Comparison of ENCODE assay signal across 12 mouse cellular contexts in the genomic region with DNA sequence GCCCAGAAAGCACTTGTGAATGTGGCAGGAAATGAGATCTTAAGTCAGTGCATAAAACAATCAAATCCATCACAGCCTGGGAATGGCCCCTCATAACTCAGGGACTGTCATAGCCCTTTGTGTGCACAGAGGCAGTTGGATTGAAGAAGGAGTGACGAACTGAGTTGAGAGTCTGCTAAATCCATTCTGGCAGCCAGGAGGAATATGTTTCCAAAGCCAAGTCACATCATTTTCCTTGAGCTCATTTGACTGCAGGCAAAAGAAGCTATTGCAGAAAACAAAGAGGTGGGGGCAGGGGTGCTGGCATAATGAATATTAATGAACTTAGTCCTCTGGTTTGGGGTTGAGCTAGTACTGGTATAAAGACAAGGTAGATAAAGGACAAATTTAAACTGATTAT.
DNase-seq lines count a peak whose midpoint lies in the region; ATAC-seq and TF ChIP-seq lines count a peak whose summit lies in the region.
"Had no signal": no experiment of that assay in that cellular context is flagged by ENCODE, and none has a peak within 500 bp of the region (broad histone marks: within the 10 kb centered on the region; RNA-seq: fewer than 3 reads in every experiment).

No protein-coding gene starts in this region.

- H3K4me3 ChIP-seq in kidney, adult 2 months (ENCODE audit: insufficient read depth, low read depth, low read length) = no peak overlapping the region
- H3K4me3 ChIP-seq in intestine, embryonic 15.5 days (replicated peaks) = no peak overlapping the region
- H3K4me3 ChIP-seq: liver, embryonic 13.5 days; midbrain, embryonic 12.5 days had no signal

- H3K4me2 ChIP-seq in intestine, embryonic 15.5 days (replicated peaks) = no peak overlapping the region
- H3K4me2 ChIP-seq: liver, embryonic 13.5 days; midbrain, embryonic 12.5 days had no signal

- DNase-seq in embryo, embryonic 10 days (ENCODE audit: low spot score) = peak; percentile 38
- DNase-seq in embryo, embryonic 9.5 days (ENCODE audit: extremely low spot score) = no peak
- peak; percentile 8 for DNase-seq in kidney, postnatal 14 days
- DNase-seq in kidney, adult 2 months = no peak
- DNase-seq in embryo, embryonic 11 days = peak; percentile 50
- DNase-seq in hindlimb bud, embryonic 11.5 days (ENCODE audit: extremely low spot score, low read depth, low spot score) = peak; percentile 88
- no peak for DNase-seq in Muller cell, postnatal 12 days (ENCODE audit: inconsistent ontology term)
- DNase-seq: liver, embryonic 13.5 days had no signal

- no peak for TF ChIP-seq CTCF in kidney, adult 2 months (conservative IDR thresholded peaks at IDR 0.05; ENCODE audit: insufficient read depth, insufficient read length, low read depth, low read length)

- no peaks in the 10 kb centered on the region for H3K36me3 ChIP-seq in kidney, adult 2 months (ENCODE audit: control insufficient read depth, insufficient read depth, low read length)
- no peaks in the 10 kb centered on the region for H3K36me3 ChIP-seq in intestine, embryonic 15.5 days
- H3K36me3 ChIP-seq: G1E; liver, embryonic 13.5 days; midbrain, embryonic 12.5 days had no signal

- no peaks in the 10 kb centered on the region for H3K27me3 ChIP-seq in kidney, adult 2 months (replicated peaks; ENCODE audit: control insufficient read depth, insufficient read depth, low read length)
- H3K27me3 ChIP-seq in intestine, embryonic 15.5 days (replicated peaks) = no peaks in the 10 kb centered on the region
- H3K27me3 ChIP-seq: liver, embryonic 13.5 days; midbrain, embryonic 12.5 days had no signal

- 17% methylated on average over 1 of the region's 1 CpGs for WGBS in kidney, adult 2 months
- WGBS in intestine, embryonic 15.5 days = 0% methylated on average over 1 of the region's 1 CpGs

- ATAC-seq in intestine, embryonic 15.5 days = no peak
- ATAC-seq: activated CD4-positive, CD25-positive, alpha-beta regulatory T cell, adult 4 months had no signal

- H3K9ac ChIP-seq in intestine, embryonic 15.5 days = no peak overlapping the region
- H3K9ac ChIP-seq: liver, embryonic 13.5 days; midbrain, embryonic 12.5 days had no signal

- TF ChIP-seq POLR2A in kidney, adult 2 months (IDR thresholded peaks at IDR 0.05; ENCODE audit: low read depth, low read length) = no peak

- no peaks in the 10 kb centered on the region for H3K9me3 ChIP-seq in intestine, embryonic 15.5 days
- H3K9me3 ChIP-seq: liver, embryonic 13.5 days; midbrain, embryonic 12.5 days had no signal

- H3K4me1 ChIP-seq in kidney, adult 2 months (ENCODE audit: control insufficient read depth, insufficient read depth, low read length) = no peaks in the 10 kb centered on the region; the same call in 1 of the 2 replicates
- H3K4me1 ChIP-seq in intestine, embryonic 15.5 days (replicated peaks) = no peaks in the 10 kb centered on the region
- H3K4me1 ChIP-seq: liver, embryonic 13.5 days had no signal

- H3K27ac ChIP-seq in kidney, adult 2 months (ENCODE audit: insufficient read depth, low read depth, low read length) = no peak overlapping the region
- no peak overlapping the region for H3K27ac ChIP-seq in intestine, embryonic 15.5 days
- H3K27ac ChIP-seq: liver, embryonic 13.5 days; midbrain, embryonic 12.5 days had no signal

Comparison
In these comparisons a context has a peak if more than half of its experiments do, and no peak if none do; other contexts are left out.
1. DNase-seq: peak in embryo, embryonic 10 days (single experiment), kidney, postnatal 14 days (single experiment), embryo, embryonic 11 days (single experiment) and hindlimb bud, embryonic 11.5 days (single experiment); none in embryo, embryonic 9.5 days (single experiment), kidney, adult 2 months (single experiment) and Muller cell, postnatal 12 days (single experiment).